Mouse (Mus musculus) C2C12 (cell line): Measurements from ENCODE around the gene Fbxo48. TPM values are rescaled to one million over a fixed set of nuclear protein-coding genes. Genes with fewer than 3 reads are reported as not detected.

Experiments used
- H3K27me3 ChIP-seq: one replicate; pipeline ENCODE4 v1.6.1; 2011; ENCODE audit not compliant: control insufficient read depth, insufficient read depth, insufficient read length
- H3K36me3 ChIP-seq: one replicate; pipeline ENCODE4 v1.6.1; 2011; ENCODE audit not compliant: control insufficient read depth, insufficient read depth
- H3K4me3 ChIP-seq: one replicate; pipeline ENCODE4 v1.5.1; 2011; ENCODE audit warnings: mild to moderate bottlenecking, control low read depth; ENCODE audit not compliant: poor library complexity, insufficient read depth, severe bottlenecking
- H3K79me2 ChIP-seq: one replicate; pipeline ENCODE4 v1.6.1; 2011; ENCODE audit not compliant: control insufficient read depth, insufficient read depth
- H3K79me3 ChIP-seq: one replicate; pipeline ENCODE4 v1.6.1; 2011; ENCODE audit warnings: low read depth, control low read depth
- H3ac ChIP-seq: one replicate; pipeline ENCODE3; 2011; ENCODE audit warnings: low read depth; ENCODE audit not compliant: control insufficient read depth, insufficient read length
- CEBPB ChIP-seq: IDR thresholded peaks from one replicate; pipeline ENCODE4 v1.6.1; 2011; ENCODE audit warnings: low read depth, mild to moderate bottlenecking, control low read depth, moderate library complexity
- CTCF ChIP-seq: IDR thresholded peaks from one replicate; pipeline ENCODE4 v1.5.1; 2011; ENCODE audit not compliant: control insufficient read depth, insufficient read depth, insufficient read length
- FOSL1 ChIP-seq: IDR thresholded peaks from one replicate; pipeline ENCODE4 v1.8.0; 2011; ENCODE audit warnings: mild to moderate bottlenecking, low read length; ENCODE audit not compliant: poor library complexity, insufficient read depth, severe bottlenecking
- MAX ChIP-seq: IDR thresholded peaks from one replicate; pipeline ENCODE4 v1.6.1; 2011; ENCODE audit warnings: mild to moderate bottlenecking, control low read depth
- MYOD1 ChIP-seq: IDR thresholded peaks from one replicate; pipeline ENCODE4 v1.6.1; 2011; ENCODE audit warnings: low read depth; ENCODE audit not compliant: control insufficient read depth, insufficient read length
- MYOG ChIP-seq: IDR thresholded peaks from one replicate; pipeline ENCODE4 v1.6.1; 2011; ENCODE audit not compliant: control insufficient read depth, insufficient read length; ENCODE audit errors: extremely low read depth
- USF1 ChIP-seq: IDR thresholded peaks from one replicate; pipeline ENCODE4 v1.6.1; 2011; ENCODE audit warnings: low read depth, mild to moderate bottlenecking, control low read depth, moderate library complexity
- polyA plus RNA-seq: library from polyadenylated mRNA; unstranded; fragments of >200 nt; fragmentation: generic; extraction: Trizol; gene quantifications from one replicate; pipeline ENCODE4 v1.2.1, GENCODE M21; 2012; ENCODE audit warnings: missing spikeins

The Fbxo48 gene
- polyA plus RNA-seq, 1 experiment: 0.69 TPM

DNA sequence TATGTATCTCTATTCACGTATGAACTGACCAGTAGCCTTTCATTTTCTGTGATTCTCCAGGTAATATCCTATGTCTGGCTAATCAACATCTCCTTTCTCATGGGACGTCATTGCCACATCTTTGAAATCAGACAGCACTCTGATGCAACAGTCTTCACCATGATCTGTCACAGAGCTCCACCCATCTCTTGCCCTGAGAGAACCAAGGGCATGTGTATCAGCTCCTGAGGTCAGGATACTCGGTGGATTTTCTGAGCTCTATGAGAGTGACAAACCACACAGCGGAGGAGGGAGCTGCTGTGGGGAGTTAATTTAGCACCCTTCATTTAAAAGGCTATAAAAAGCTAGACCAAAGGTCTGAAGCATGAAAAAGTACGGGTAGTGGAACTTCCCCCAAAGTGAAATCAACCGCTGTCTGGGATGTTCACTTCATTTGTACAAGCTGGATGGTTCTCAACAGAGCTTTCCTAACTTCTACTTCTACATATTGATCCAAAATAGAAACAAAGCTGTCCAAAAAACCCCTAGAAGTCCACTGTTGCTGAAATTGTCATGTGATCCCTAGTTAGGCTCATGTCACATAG is 36.7 kb downstream of the Fbxo48 start:
- H3K79me2 ChIP-seq: no peaks in the 10 kb centered on the region
- H3K79me3 ChIP-seq: no peaks in the 10 kb centered on the region
- no peaks in the 10 kb centered on the region for H3K27me3 ChIP-seq
- no peak overlapping the region for H3K4me3 ChIP-seq
- H3ac ChIP-seq: no peak overlapping the region
- no peaks in the 10 kb centered on the region for H3K36me3 ChIP-seq
- TF ChIP-seq CEBPB: no peak
- TF ChIP-seq MYOD1: no peak
- TF ChIP-seq MAX: no peak
- no peak for TF ChIP-seq USF1
- no peak for TF ChIP-seq CTCF
- TF ChIP-seq FOSL1: no peak
- TF ChIP-seq MYOG: no peak

DNA sequence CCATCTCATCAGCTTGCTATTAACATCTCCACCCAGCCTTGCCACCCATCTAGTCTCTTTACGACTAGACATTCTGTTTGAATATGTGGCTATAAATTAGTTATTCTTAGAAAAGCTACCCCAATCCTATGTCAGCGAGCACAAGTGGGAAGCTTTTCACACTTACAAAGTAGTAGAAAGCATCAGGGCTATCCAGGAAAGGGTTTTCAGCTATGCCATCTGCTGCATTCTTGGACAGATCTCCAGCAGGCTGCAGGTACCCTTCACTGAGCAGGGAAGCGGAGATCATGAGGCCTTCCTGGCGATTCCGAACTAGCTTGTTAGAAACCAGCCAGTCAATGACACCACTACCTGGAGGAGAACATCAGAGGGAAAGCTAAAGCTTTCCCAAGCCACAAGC is 38.7 kb downstream of the Fbxo48 start:
- Histone ChIP-seq H3K79me2 (no peaks in the 10 kb centered on the region), H3K79me3 (no peaks in the 10 kb centered on the region), H3K4me3 (no peak overlapping the region), H3K27me3 (no peaks in the 10 kb centered on the region), H3K36me3 (no peaks in the 10 kb centered on the region), H3ac (no peak overlapping the region)
- TF ChIP-seq MYOD1: no peak
- TF ChIP-seq USF1: no peak
- no peak for TF ChIP-seq FOSL1

DNA sequence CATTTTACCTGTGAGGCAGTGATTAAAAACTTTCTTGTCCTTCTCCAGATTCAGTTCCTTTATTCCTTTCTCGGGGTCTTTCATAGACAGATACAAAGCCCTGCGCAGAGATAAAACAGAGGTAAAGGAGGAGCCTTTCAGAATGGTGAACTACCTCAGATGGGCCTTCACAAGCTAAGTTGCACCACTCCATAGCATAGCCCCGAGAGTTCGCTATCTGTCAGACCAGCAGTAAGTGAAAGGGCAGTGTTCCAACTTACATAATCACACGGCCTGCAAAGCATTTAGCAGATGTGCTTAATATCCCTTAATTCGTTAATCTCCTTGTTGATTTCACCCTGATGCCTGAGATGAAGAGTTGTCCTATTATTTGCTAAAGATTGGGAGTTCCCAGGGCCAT is 41.7 kb downstream of the Fbxo48 start:
- H3K79me3 ChIP-seq: no peaks in the 10 kb centered on the region
- no peaks in the 10 kb centered on the region for H3K79me2 ChIP-seq
- H3K4me3 ChIP-seq: no peak overlapping the region
- no peaks in the 10 kb centered on the region for H3K27me3 ChIP-seq
- no peak for TF ChIP-seq USF1
- no peak for TF ChIP-seq MYOD1
- no peak for TF ChIP-seq MAX
- no peak for TF ChIP-seq CEBPB
- TF ChIP-seq CTCF: no peak
- TF ChIP-seq FOSL1: no peak
- no peak for TF ChIP-seq MYOG
- H3ac ChIP-seq: no peak overlapping the region
- H3K36me3 ChIP-seq: no peaks in the 10 kb centered on the region

DNA sequence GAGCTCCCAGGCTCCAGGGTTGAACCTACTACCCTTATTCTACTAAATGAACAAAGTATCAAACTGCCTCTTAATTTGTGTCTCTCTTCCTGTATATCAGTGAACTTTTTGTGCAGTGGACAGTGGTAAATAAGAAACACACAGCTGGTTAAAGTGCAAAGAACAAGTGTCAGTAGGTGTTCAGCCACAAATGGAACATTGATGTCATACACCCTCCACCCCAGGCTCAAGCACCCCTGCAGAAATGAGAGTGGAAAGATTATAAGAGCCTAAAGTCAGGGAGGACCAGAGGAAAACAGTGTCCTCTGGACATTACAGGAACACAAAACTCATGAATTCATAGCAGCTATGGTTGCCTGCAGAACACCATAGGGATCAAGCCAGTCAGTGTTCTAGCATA is 45.6 kb downstream of the Fbxo48 start:
- H3K79me3 ChIP-seq: no peaks in the 10 kb centered on the region
- H3K27me3 ChIP-seq: no peaks in the 10 kb centered on the region
- H3K79me2 ChIP-seq: no peaks in the 10 kb centered on the region
- H3K36me3 ChIP-seq: no peaks in the 10 kb centered on the region
- TF ChIP-seq USF1 (no peak), CTCF (no peak), MYOD1 (no peak), MYOG (no peak), MAX (no peak), CEBPB (no peak), FOSL1 (no peak)
- no peak overlapping the region for H3K4me3 ChIP-seq
- H3ac ChIP-seq: no peak overlapping the region

DNA sequence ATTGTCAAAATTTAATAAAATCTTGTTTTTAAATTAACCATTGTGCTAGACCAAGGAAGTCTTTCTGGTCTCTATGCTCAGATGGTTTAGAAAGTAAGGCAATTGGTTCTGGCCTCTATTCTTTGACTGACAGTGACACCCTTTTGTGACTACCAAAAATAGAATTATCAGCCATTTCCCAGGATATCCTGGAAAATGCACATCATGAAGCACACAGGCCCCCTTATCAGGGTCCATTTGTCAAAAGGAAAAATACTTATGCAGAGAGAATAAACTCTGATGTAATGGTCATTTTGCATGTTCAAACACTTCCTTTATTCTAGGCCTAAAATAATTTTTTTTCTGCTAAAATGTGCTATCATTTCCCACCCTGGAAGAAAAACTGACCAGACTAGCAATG is 46.3 kb downstream of the Fbxo48 start:
- H3ac ChIP-seq: no peak overlapping the region
- H3K79me3 ChIP-seq: no peaks in the 10 kb centered on the region
- H3K79me2 ChIP-seq: no peaks in the 10 kb centered on the region
- H3K4me3 ChIP-seq: no peak overlapping the region
- H3K36me3 ChIP-seq: no peaks in the 10 kb centered on the region
- H3K27me3 ChIP-seq: no peaks in the 10 kb centered on the region
- TF ChIP-seq CEBPB (no peak), FOSL1 (no peak), CTCF (no peak), USF1 (no peak), MAX (no peak)

DNA sequence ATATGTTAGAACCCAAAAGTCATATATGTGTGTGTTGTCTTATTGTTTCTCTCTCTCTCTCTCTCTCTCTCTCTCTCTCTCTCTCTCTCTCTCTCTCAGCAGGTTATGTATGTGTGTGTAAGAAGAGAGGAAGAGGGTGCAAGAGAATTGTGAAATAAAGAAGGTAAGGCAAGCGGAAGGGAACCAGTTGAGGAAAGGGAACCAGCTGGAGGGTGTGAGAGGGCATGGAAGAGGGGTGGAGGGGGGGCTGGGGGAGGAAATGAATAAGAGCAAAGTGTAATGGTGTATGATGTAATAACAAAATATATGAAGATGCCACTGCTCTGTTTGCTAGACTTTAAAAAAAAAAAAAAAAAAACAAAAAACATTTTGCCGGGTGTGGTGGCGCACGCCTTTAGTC is 48.2 kb downstream of the Fbxo48 start:
- no peaks in the 10 kb centered on the region for H3K27me3 ChIP-seq
- H3K36me3 ChIP-seq: no peaks in the 10 kb centered on the region
- H3K79me2 ChIP-seq: no peaks in the 10 kb centered on the region
- H3ac ChIP-seq: no peak overlapping the region
- no peak overlapping the region for H3K4me3 ChIP-seq
- no peak for TF ChIP-seq FOSL1
- no peak for TF ChIP-seq MYOG
- TF ChIP-seq MAX: no peak
- no peak for TF ChIP-seq CTCF
- TF ChIP-seq CEBPB: no peak
- no peak for TF ChIP-seq USF1
- TF ChIP-seq MYOD1: no peak
- no peaks in the 10 kb centered on the region for H3K79me3 ChIP-seq
